Mouse (Mus musculus) urinary bladder, postnatal 10 days (tissue): ENCODE results near the gene Fkbp5.

Source experiments
- DNase-seq: peaks from one replicate; pipeline ENCODE4 v3.0.0; 2022; ENCODE audit warnings: low spot score

The Fkbp5 gene

DNA sequence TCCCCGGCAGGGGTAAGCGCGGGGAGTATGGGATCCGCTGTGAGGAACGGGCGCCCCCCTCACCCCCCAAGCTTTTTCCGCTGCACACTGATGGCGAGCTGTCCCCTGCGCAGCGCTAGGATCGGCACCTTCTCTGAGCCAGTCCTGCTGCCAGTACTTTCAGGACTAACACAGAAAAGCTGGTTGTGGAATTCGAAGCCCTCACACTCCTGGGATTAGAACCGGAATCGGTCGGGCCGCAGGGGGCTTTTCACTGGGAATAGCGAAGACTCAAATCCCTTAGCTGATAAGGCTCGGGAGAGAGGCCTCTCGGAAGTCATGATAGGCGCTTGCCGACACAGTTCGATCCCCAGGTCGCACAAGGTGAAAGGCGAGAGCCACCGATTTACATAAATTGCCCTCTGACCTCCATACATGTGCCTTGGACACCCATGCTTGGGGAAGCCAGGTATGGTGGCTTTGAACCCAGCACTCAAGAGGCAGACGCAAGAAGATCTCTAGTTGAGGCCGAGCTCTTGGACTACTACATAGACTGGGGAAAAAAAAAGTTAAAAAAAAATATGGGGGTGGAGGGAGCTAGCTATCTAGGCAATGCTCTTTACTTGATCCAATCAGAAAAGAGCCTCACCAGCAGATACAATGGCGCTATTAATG lies 6.2 kb upstream of the Fkbp5 start:
- no peak for DNase-seq

DNA sequence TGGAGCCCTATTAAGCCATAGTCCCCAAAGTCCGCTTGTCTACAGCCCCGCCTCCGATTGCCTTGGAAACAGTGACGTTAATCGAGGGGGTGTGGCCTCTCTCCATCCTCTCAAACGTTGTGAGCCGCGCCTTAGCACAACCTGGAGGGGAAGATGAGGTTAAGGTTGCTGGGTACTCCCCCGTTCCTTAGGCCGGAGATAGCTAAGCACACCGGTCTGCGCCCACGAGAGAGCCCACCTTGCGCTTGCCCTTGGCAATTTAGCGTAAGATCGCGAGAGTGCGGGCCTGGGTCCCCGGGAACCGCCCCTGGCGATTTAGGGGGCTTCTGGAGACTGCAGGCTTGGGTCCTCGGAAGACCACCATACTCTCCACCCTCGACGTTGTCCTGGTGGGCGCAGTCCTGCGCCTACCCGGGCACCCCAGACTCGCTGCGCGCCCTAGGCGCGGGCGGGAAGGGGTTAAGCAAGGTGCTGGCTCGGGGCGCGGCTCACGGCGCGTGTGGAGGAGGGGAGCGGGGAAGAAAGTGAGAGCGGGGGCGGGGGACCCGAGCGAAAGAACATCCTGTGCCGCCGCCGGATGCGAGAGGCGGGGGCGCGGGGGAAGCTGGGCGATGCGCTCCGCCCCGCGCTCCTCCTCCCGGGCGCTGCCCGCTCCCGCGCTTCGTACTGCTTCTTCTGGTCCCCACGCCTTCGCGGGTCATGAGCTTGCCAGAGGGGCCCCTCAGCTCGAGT lies 5.5 kb upstream of the Fkbp5 start:
- DNase-seq, result peak; percentile 74

DNA sequence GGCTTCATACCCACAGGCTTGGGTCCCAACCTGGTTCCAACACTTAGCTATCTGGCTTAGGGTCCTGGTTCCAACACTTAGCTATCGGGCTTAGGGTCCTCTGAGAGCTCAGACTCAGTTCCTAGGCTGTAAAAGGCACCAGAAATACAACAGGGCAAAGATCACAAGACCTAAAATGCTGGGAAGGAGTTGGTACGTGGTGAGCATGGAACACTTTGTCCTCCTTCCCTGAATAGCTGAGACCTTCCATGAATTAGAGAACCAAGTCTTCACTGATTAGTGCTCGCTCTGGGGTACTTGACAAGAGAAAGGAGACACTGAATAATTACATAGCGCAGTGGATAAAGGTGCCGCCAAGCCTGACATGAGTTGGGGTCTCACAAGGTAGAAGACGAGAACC lies 4.6 kb upstream of the Fkbp5 start:
- DNase-seq, result no peak

DNA sequence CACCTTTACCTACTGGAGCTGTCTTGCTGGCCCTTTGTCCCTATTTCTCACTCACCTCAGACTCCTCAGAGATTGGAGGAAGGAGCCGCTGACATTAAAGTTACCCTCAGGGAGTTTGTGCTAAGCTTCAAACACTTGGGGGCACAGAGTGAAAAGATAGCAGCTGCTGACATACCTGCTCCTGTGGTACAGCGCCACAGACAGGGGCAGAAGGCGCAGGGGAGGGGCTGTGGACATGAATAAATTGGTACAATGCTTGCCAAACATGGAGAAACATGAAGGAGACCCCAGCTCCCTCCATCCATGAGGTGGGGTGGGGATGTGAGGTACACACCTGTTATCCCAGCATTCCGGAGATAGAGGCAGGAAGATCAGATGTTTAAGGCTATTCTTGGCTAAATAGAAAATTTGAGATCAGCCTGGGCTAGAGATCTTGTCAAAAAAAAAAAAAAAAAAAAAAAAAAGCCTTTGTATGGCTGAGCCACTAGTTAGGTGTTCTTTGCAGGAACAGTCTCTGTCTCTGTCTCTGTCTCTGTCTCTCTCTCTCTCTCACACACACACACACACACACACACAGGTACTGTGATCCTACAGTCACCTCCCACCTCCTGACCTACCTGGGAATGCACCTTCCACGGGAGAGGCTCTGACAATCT lies 3.9 kb upstream of the Fkbp5 start:
- DNase-seq, result no peak

DNA sequence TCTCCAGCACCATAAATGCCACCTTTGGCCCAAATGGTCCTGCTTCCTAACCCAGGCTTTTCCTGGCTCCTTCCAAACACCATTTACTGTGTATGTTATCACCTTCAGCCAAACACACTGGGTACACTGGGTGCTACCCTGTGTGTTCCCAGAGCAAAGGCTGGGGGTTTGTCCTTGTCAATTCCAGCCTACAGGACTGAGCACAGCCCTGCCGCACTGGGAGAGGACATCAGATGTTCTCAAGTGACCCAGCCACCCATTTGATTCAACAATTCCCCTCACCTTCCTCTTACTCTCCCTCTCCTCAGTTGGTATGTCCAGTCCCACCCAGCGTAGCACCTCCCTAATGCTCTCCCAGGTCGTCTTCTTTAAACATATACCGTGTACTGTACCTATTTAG lies 3.2 kb upstream of the Fkbp5 start:
- no peak for DNase-seq

DNA sequence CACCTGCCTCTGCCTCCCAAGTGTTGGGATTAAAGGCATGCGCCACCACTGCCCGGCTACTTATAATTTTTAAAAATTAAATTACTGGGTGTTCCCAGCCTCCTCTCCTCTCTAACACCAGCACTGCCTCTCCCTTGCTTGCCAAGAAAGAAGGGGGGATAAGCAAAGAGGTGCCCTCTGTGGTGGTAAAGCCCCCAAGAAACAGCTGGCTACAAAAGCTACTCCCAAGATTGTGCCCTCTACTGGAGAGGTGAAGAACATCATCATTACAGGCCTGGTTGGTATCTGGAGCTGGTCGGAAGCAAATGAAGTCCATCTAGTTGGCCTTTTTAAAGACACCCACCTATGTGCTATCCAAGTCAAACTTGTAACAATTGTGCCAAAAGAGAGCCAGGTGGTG lies 2.5 kb upstream of the Fkbp5 start:
- DNase-seq, result no peak

DNA sequence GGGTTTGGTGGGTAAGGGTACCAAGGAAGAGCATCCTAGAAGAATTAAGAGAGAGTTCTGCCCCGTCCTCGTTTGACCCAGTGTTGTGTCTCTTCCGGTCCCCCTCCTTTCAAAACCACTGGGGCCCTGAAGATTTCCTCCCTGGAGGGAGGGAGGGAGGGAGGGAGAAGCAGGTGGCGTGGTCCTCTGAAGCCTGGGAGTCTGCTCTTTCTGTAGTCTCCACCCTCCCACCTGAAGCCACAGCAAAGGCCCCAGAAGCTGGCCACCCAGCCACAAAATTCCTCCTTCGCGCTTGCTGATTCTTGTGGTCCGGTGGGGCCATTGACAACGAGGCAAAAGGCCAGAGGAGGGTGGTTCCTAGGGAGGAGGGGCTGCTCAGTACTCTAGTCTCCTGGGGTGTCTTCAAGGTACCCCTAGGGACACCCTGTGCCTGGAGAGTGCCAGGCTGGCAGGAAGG lies 1.3 kb upstream of the Fkbp5 start:
- no peak for DNase-seq

DNA sequence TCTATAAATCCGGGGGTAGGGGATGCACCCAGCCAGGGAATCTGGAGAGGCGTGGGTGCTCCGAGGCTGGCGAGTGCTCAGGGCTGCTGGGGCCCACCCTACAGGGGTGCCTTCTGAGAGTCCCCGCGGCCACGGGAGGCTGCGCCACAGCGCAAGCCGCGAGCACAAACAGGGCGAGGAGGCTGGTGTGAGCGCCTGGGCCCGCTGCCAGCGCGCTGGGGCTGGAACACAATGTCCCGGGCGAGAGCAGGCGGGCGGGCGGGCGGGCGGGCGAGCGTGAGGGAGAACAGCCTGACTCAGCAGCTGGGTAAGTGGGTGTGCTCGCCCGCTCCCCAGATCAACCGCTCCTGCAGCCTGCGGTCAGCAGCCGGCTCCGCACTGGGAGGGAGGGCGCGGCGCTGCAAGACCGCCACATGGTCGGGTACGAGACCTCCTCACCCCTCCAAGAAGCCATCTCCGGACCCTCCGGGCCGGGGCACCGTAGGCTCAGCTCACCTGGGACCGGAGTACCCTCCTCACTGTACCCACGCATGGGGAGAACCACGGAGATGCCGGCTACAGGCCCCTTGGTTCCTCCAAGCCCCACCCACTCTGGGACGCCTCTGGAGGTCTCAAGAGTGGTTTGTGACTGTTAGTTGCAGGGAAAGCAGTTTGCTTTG lies 758 bp upstream of the Fkbp5 start:
- DNase-seq, result peak; percentile 67

DNA sequence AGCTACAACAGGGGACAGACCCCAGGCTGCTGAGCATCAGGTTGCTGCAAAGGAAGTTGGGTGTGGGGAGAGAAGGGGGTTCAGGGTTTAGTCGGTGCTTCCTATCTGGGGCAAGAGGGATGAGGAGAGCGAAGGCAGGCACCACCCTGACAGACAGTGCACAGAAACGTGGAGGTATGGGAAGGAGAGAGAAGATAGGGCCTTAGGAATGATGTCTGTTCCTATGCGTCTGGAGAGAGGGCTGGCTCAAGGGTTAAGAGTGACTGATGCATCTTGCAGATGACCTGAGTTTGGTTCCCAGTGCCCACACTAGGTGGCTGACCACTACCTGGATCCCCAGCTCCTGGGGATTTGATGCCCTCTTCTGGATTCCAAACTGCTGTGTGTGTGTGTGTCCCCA lies 446 bp downstream of the Fkbp5 start:
- no peak for DNase-seq

DNA sequence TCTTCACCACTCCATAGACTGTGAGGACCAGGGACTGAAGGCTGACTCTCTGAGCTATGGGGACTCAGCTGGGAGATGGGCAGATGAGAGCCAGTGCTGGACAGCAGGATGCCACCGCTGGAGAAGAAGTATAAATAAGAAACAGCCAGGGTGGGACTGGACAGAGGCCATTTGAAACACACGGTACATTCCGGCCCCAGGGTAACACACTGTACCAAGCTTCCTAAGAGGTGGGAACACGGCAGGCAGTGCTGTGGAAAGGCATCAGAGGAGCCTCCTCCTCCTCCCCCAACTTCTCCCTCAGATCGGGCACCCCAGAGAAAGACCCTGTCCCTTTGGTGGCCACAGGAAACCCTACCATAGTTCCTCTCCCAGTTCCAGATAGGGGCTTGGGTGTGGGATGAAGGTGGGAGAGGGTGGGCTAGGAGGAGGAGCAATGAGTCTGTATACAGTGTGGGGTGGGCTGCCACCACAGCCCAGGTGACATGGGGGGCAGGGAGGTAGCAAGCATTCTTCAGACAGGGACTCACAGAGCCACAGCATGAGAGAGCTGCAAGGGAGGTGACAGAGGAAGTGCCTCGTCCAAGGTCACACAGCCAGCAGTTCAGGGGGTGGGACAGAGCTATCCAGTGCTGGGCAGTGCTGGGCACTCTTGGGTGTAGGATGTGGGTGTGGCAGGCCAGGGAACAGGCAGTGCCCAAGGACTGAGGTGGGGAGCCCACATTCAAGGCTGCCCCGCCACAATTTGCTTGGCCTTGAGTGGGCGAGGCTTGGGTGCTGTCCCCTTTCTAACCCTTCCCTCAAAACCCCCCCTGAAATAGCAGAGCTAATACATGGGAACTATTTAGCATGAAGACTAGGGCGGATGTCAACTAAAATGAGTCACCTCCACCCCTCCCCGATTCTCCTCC lies 1.6 kb downstream of the Fkbp5 start:
- DNase-seq, result no peak

DNA sequence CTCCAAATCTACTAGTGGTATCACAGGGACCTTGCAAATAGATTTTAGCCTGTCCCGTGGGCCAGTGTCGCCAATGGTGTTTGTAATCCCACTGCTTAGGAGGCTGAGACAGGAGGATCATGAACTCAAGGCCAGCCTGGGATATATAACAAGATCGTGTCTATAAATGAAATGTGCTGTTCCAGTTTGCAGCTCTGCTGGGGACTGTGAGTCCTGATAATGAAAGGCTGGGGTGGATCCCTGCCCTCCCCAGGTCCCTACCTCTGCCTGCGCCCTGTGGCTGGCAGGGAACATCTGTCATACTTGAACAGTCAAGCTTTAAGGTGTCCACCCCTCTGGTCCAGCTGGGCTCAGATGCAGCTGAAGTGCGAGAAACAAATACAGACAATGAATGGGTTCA lies 2.8 kb downstream of the Fkbp5 start:
- DNase-seq, result no peak

DNA sequence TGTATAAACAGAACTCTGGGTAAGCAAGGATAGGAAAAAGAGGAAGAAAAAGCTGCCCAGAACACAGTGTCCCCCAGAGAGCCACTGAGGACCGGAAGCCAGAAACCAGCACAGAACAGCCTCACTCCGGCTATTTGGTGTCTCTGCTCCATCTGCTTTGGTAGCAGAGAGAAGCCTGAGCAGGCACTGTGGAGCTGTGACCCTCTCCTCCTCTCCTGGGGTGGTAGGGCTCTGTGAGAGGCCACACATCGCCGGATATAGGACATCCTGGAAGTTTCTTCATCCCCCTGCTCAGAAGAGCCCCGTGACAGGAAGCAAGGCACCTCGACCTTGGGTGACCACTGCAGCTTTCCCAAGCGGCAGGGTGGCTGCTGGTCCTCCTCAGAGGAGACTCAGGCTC lies 3.5 kb downstream of the Fkbp5 start:
- no peak for DNase-seq

DNA sequence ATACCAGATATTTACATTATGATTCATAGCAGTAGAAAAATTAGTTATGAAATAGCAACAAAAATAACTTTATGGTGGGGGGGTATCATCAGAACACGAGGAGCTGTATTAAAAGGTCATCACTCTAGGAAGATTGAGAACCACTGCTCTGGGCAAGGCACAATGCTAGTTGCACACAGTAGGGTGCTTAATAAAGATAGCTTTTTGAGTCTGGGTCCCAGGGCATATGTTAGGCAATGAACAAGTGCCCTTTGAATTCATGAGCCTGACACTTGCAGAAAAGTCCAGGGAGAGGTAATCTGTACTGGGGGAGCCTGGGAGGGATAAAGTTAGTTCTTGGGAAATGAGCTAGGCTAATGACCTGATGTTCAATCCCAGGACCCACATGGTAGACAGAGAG lies 4.0 kb downstream of the Fkbp5 start:
- DNase-seq, result no peak

DNA sequence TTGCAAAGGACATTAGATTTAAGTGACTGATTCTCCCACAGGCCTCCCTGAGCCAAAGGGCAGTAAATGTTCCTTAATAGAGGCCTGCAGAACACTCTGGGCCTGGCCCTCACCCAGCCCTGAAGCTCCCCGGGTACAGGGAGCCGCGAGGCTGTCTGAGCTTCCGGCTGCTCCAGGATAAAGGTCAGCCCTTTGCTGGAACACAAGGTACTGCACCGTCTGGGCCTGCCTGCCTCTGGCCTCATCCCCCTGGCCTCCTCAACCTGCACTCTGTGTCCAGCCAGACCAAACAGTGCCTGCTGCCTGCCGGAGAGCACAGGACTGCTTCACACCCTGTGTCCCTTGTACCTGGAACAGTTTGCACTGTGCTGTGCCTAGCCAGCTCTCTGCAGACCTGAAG lies 4.6 kb downstream of the Fkbp5 start:
- no peak for DNase-seq

DNA sequence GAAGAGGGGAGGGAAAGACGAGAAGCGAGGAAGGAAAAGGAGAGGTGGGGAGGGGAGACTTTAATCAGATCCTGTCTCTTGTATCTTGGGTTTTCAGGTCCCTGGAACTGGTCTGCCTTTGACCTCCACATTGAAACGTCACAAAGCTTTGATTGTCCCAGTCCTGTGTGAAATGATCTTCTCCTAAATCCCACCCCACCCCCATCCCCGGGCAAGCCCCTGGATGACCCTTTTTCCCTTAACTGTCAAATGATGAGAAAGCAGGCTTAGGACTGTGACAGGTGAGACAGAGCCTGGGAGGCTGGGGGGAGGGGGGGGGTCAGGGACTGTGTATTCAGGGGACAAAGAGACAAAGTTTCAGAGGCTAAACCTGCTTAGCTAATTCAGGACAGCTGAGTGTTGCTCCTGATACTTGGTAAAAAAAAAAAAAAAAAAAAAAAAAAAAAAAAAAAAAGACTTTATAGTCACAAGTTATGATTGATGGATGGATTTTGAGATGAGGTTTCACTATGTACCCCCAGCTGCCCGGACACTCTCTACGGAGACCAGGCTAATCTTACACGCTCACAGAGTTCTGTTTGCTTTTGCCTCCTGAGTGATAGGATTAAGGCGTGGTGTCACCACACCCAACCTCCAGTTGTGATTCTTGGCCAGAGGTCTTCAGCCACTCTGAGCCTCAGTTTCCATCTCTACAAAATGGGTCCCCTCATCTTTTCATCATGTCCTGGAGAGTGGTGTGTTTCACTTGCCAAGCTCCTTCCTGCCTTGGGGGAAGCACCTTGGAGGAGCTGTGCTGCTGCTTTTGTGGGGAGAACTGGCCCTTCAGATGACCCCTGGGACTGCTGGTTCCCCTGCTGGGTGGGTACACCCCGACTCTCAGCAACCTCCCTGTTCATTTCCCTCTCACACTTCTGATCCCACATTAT lies 5.4 kb downstream of the Fkbp5 start:
- no peak for DNase-seq

DNA sequence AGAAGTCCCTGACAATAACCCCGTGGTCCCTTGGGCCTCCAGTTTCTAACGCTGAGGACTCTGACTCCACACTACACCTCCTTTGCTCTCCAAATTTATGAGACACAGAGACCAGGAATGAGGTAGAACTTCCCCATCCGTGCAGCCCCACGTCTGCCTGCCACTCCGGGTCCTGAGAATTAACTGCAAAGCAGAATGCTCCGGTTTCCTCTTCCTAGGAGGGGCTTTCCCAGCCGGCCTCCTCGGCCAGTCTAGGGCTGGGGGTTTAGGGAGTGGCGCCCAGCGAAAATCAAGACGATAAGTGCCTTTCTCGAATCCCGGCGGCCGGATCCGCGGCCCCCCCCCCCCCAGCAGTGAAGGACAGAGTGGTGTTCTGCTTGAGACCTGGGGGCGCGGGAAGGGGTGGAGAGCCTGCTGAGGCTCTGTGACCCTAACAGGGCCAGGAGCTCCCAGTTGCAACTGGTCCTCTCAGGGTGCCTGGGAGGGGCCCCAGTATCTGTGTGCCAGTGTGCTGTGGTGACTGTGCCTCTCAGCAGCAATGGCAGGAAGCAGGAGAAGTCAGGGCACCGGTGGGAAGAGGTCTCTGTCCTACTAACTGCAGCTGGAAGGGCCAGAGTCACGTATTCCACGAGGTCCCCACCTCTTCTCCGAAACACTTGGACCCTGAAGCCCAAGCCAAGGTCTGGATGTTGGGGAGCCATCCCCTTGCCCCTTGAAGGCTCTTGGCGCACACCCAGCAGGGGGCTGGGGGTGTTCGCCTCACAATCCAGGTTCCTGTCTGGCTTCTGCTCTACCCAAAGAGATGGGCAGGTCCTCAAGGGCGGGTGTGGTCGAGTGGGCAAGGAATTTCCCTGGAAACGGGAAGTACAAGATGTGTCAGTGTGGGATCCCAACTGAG lies 6.6 kb downstream of the Fkbp5 start:
- DNase-seq, result no peak

DNA sequence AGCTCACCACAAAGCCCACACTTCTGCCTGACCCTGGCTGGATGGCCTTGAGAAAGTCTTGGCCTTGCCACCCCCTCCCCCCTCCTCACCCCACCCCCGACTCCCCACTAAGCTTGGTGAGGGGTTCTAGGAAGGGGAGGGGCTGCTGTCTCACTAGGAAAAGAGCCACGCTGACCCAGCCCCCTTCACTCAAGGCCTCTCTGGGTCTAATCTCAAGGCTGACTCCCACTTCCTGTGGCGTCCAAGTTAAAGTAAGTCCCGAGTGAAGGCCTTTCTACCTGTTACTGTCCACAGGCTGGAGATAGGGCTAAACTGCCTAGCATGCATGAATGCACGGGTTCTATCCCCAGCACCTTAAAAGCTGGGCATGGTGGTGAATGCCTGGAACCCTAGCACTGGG lies 9.8 kb downstream of the Fkbp5 start:
- DNase-seq, result no peak

DNA sequence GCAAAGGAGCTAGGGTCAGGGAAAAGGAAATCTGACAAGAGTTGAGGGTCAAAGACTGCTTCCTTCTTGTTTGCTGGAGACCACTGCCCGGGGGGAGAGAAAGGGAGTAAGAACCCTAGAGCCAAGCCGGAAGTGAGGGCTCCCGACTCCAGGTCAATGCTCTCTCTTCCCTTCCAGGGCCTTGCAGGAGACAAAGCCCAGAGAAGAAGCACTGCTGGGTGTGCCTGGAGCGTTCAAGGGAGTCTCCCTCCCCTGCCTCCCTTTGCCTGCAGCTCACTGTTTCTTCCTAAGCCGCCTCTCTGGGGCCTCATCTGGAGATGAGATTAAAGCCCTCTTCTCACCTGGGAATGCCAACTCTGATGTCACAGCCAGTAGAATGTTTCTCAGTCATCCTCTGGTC lies 10.4 kb downstream of the Fkbp5 start:
- DNase-seq, result no peak

DNA sequence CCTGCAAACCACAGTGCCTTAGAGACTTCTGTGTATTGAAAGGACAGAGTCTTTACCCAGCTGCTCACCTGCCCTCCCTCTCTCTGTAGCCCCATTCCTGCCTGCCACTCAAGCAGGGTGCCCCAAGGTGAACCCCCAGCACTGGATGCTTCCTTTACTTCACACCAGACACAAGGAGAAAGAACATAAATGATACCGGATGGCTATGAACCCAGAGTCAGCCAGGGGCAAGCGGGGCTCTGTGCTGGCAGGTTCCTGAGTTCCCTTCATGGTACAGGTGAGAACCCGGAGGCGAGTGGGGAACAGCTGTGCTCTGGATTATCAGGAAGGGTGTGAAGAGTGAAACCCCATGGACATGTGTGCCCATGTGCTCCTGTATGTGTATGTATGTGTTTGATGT lies 11.7 kb downstream of the Fkbp5 start:
- DNase-seq, result no peak

DNA sequence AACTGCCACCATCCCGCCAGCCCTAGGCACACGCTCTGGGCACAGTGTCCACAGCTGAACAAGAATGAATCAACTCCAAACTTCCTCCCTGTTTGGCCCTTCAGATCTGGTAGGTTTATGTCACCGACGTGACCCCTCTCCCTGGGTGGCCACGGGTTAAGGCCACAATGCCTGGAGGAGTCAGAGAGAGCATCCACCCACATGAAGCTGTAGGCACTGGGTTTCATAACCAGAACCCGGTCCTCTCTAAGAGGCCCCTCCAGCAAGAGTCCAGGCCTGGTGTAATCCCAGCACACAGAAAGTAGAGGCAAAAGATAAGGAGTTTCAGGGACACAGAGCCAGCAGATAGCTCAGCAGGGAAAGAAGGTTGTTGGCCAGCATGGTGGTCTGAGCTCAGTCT lies 13.1 kb downstream of the Fkbp5 start:
- DNase-seq, result no peak
